Mouse (Mus musculus) spleen, adult 2 months (tissue): ENCODE results near the gene Pabpc4. TPM values are rescaled to one million over a fixed set of nuclear protein-coding genes. Genes with fewer than 3 reads are reported as not detected.

ENCODE experiments used
- DNase-seq, 2 experiments: peaks; one replicate each; pipeline versions ENCODE4 v3.0.0 to v3.0.0-alpha.2; 2012 to 2021; ENCODE audit warnings: low spot score in 2 of 2, low read depth in 1 of 2
- H3K27ac ChIP-seq: fragments of 200-500 bp; 2 replicates; pipeline ENCODE4 v1.5.1; 2012; ENCODE audit warnings: low read length, inconsistent platforms; ENCODE audit not compliant: insufficient read depth
- H3K27me3 ChIP-seq: fragments of 200-500 bp; 2 replicates; pipeline ENCODE4 v1.6.1; 2012; ENCODE audit warnings: mild to moderate bottlenecking, moderate library complexity, low read length, inconsistent platforms; ENCODE audit not compliant: control insufficient read depth, insufficient read depth
- H3K36me3 ChIP-seq: fragments of 200-500 bp; 2 replicates; pipeline ENCODE4 v1.6.1; 2012; ENCODE audit warnings: mild to moderate bottlenecking, low read length, inconsistent platforms; ENCODE audit not compliant: control insufficient read depth, insufficient read depth
- H3K4me1 ChIP-seq: fragments of 200-500 bp; 2 replicates; pipeline ENCODE4 v1.6.1; 2011; ENCODE audit warnings: inconsistent platforms; ENCODE audit not compliant: control insufficient read depth, insufficient read depth, insufficient read length
- H3K4me3 ChIP-seq: fragments of 200-500 bp; 2 replicates; pipeline ENCODE4 v1.5.1; 2011; ENCODE audit warnings: mild to moderate bottlenecking, inconsistent platforms; ENCODE audit not compliant: insufficient read depth, insufficient read length; ENCODE audit errors: extremely low read depth
- CTCF ChIP-seq: fragments of 200-500 bp; IDR thresholded peaks from 2 replicates; pipeline ENCODE4 v1.5.1; 2011; ENCODE audit warnings: mild to moderate bottlenecking, inconsistent platforms; ENCODE audit not compliant: insufficient read depth, insufficient read length, insufficient replicate concordance; ENCODE audit errors: extremely low read depth
- POLR2A ChIP-seq: fragments of 200-500 bp; IDR thresholded peaks from 2 replicates; pipeline ENCODE4 v1.6.1; 2011; ENCODE audit warnings: low read depth, low read length, inconsistent platforms
- WGBS: fragments of 180-500 bp; shearing (Covaris S2); methylation state at CpG from one replicate; pipeline ENCODE4 v1.1.7; 2018; 5-methylcytosine and 5-hydroxymethylcytosine counted together
- polyA plus RNA-seq: library from polyadenylated mRNA; depleted of rRNA; stranded (reverse); fragments of >200 nt; gene quantifications from 2 replicates; pipeline ENCODE4 v1.2.3, GENCODE M21; 2012; rRNA removed

The Pabpc4 gene
- 137 and 201 TPM in 2 replicates for polyA plus RNA-seq

DNA sequence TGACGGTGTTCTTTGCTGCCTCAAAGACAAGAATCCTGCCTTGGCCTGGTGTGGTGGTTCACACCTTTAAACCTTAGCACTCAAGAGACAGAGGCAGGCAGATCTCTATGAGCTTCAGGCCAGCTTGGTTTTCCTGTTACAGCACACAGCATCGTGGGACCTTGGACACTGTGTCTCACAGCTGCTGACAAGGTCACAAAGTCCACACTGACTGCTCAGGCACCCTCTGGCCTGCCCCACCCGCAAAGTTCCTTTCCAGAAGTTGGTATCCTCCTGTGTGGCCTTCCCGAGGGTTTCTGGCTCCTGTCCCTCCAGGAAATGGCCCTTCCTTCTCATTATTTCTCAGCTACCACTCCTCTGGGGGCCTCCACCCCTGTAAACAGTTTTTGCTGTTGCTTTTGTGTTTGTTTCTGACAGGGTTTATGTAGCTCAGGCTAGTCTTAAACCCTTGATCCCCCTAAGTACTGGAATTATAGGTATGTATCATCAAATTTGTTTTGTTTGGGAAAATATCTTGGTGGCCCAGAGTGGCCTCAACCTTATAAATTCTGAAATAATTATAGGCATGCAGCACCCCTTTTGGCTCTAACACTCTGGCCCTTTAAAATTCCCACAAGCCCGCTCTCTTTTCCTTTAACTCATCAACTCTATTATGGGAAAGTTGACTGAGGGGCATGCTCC, at the start of gene Pabpc4:
TSS of gene Pabpc4 (plus strand) at position 631 of the 681 bp plus-strand sequence.
- no peak for DNase-seq

DNA sequence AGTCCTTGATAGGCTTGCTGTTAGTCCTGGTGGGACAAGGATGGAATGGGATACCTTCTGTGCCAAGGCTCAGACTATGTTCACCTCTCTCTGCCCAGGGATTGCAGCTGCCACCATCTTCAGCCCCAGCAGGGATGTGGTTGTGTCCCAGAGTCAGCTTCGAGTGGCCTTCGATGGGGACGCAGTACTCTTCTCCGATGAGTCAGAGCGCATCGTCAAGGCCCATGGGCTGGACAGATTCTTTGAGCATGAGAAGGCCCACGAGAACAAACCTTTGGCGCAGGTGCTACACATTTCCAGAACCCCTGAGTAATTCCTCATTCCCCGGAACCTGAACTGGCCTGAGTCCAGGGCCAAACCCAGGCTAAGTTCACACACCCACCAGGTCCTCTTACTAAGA, 48.2 kb upstream of the Pabpc4 start:
- TF ChIP-seq POLR2A: no peak
- no peak for TF ChIP-seq CTCF
- 90% methylated on average over 9 of the region's 9 CpGs for whole genome bisulfite sequencing
- Histone ChIP-seq H3K27me3 (no peaks in the 10 kb centered on the region), H3K4me1 (no peaks in the 10 kb centered on the region), H3K27ac (no peak overlapping the region), H3K4me3 (no peak overlapping the region), H3K36me3 (no peaks in the 10 kb centered on the region)
- DNase-seq: no peak

More for the DNA sequence above, at the start of gene Pabpc4:
- Histone ChIP-seq H3K4me3 (no peak within 1 kb of the TSS), H3K27me3 (no peaks in the 10 kb centered on the region), H3K4me1 (no peaks in the 10 kb centered on the region), H3K36me3 (no peaks in the 10 kb centered on the region), H3K27ac (no peak within 1 kb of the TSS)
- WGBS: 64% methylated on average over 5 of the region's 5 CpGs
- no peak for TF ChIP-seq CTCF
- no peak for TF ChIP-seq POLR2A

DNA sequence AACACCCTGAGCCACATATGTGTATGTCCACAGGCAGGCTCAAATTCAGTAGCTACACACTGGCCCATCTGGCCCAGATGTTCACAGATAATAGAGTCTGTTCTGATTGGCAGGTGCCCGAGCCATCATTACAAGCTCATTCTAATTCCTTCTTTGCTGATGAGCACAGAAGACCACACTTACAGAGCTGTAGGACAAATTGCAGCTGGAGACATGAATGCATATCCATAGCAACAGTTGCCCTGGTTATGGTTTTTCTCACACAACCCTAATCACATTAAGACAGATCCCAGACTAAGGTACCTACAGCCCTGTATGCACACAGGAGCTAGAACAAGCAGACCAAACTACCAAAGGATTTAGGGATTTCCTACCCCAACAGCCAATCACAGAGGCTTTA, 46.8 kb upstream of the Pabpc4 start:
- no peak overlapping the region for H3K4me3 ChIP-seq
- TF ChIP-seq POLR2A (no peak), CTCF (no peak)
- no peaks in the 10 kb centered on the region for H3K36me3 ChIP-seq
- no peak for DNase-seq
- H3K4me1 ChIP-seq: no peaks in the 10 kb centered on the region
- H3K27ac ChIP-seq: no peak overlapping the region
- H3K27me3 ChIP-seq: no peaks in the 10 kb centered on the region
- 86% methylated on average over 1 of the region's 1 CpGs for WGBS

DNA sequence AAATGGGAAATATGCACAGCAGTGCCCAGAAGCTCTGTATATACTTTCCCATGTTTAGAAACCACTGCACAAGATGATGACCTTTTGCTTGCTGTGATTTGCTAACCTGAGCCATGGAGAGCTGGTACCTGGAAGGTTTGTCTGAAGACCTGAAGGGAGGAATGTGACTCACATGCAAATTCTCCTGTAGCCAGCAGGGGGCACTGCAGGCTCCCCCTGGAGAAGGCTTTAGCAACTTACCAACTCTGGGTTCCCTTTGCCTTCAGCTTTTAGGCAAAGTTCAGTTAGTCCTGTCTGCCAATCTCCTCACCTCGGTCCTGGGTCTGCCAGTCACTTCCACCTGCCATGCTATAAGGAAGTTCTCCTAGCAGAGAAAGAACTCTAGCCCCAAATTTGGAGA, 45.4 kb upstream of the Pabpc4 start:
- Histone ChIP-seq H3K27me3 (no peaks in the 10 kb centered on the region), H3K4me1 (no peaks in the 10 kb centered on the region), H3K4me3 (no peak overlapping the region), H3K36me3 (no peaks in the 10 kb centered on the region), H3K27ac (no peak overlapping the region)
- no peak for TF ChIP-seq POLR2A
- TF ChIP-seq CTCF: peak; percentile 67; the same call in 1 of the 2 replicates
- 4% methylated on average over 1 of the region's 1 CpGs for WGBS
- peak; percentile 17 to 25 for DNase-seq

DNA sequence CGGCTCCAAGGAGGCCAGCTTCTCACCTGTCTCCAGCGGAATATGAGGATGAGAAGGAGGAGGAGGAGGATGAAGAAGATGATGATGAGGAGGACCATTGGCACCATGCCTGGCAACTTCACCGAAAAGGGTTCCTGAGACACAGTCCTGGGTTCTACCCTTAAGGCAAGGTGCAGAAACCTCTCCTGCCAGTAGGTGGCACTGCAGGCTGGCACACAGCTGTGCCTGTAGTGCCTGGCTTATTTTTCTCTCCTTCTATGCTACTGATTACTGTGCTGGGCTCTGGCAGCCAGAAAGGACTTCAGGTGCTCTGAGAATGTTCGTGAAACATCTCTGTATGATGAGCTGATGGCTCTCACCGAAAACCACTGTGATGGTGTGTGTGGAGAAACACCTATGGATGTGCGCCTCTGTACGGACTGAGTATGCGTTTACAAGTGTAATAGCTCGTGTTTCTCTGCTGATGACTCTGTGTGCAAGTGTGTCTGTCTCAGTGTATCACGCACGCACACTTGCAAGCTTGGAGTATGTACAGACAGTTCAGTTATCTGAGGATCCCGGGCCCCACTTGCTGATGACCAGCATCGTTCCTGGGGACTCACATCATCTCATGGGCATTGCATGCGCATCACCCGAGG, 42.3 kb upstream of the Pabpc4 start:
- Histone ChIP-seq H3K4me1 (no peaks in the 10 kb centered on the region), H3K4me3 (no peak overlapping the region), H3K36me3 (no peaks in the 10 kb centered on the region), H3K27ac (no peak overlapping the region), H3K27me3 (no peaks in the 10 kb centered on the region)
- peak in 1 of 2 experiments; percentile 60 for DNase-seq
- 70% methylated on average over 15 of the region's 15 CpGs for WGBS
- TF ChIP-seq CTCF: peak; percentile 90; the same call in 1 of the 2 replicates
- no peak for TF ChIP-seq POLR2A

DNA sequence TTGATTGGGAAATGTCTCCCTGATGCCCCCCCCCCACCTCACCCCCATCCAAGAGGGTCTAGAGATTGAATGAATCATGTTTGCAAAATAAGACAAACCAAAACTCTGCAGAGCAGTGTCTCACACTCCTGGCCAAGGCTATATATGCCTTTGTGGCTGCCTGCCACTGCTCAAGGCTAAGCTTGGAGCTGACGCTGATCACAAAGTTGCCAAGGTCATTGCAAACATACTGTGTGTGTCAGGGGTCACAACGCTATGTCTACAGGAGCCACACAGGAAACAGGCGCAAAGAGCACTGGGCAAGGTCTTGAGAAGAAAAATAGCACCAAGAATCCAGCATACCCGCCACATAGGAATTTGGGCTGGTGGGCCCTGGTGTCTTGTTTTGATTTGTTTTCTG, 41.5 kb upstream of the Pabpc4 start:
- H3K4me3 ChIP-seq: no peak overlapping the region
- no peaks in the 10 kb centered on the region for H3K4me1 ChIP-seq
- DNase-seq: no peak
- no peaks in the 10 kb centered on the region for H3K27me3 ChIP-seq
- no peak overlapping the region for H3K27ac ChIP-seq
- no peaks in the 10 kb centered on the region for H3K36me3 ChIP-seq
- no peak for TF ChIP-seq POLR2A
- no peak for TF ChIP-seq CTCF
- WGBS: 89% methylated on average over 4 of the region's 4 CpGs

DNA sequence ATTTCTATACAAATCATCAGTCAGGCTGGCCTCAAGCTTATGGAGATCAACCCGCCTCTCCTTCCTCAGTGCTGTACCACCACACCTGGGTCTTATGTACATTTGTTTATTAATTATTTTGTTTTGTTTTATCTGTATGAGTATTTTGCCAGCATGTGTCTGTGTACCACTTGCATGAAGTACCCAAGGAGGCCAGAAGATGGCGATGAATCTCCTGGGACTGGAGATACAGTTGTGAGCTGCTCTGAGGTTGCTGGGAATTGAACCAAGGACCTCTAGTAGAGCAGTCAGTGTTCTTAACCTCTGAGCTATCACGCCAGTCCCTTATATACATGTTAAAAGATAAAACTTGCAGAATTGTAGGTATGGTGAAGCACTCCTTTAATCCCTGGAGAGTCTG, 38.8 kb upstream of the Pabpc4 start:
- H3K4me1 ChIP-seq: 0 out of 2 replicates have a peak, but pooled peaks cover 2% of the 10 kb centered on the region
- H3K27me3 ChIP-seq: no peaks in the 10 kb centered on the region
- WGBS: 73% methylated on average over 3 of the region's 3 CpGs
- no peak overlapping the region for H3K4me3 ChIP-seq
- DNase-seq: no peak
- H3K36me3 ChIP-seq: no peaks in the 10 kb centered on the region
- TF ChIP-seq POLR2A: no peak
- TF ChIP-seq CTCF: no peak
- H3K27ac ChIP-seq: no peak overlapping the region
